Mouse (Mus musculus) olfactory bulb, adult 2 months (tissue): ENCODE measurements at regions not wholly inside any gene's neighbourhood (a gene's known extent, or its start where the extent isn't known, plus 50 kb on each side); places are given as distances from the start of the nearest gene placed in this dataset.

ENCODE experiments used
- CTCF ChIP-seq: fragments of 200-500 bp; IDR thresholded peaks from 2 replicates; pipeline ENCODE4 v1.5.1; 2012; ENCODE audit warnings: low read depth, mild to moderate bottlenecking, low read length, moderate library complexity; ENCODE audit not compliant: insufficient read depth
- POLR2A ChIP-seq: fragments of 200-500 bp; IDR thresholded peaks from 2 replicates; pipeline ENCODE4 v1.6.1; 2012; ENCODE audit warnings: mild to moderate bottlenecking, low read depth, low read length, moderate library complexity; ENCODE audit not compliant: insufficient read depth

DNA sequence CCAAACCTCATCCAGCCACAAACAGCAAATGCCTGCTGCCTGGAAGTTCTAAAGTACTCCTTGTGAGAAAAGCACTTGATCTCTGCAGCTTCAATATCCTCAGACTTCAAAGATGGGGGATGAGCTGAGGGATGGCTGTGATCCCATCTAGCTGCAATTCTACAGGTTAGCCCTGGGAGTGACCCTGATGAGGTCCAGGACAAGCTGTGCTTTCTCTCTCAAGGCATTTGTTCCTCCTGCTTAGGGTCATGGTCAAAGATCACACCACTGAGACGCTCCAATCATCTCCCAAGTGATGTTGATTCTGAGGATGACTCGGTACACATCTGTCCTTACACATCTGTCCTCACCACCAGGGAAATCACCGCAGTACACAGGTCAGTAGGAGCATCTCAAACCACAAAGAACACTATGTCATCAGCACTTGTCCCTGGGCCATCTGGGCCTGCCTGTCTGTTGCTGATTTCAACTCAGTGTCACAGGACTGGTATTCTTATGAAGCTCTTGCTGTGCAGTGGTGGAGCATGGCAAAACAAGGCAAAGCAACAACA lies 327.6 kb upstream of the Meis1 start:
- TF ChIP-seq CTCF (no peak), POLR2A (no peak)
